10 mouse cellular contexts compared by ENCODE assay signal in genomic region chr11:94996101-94996500, GRCm38 (mm10). TPM values are rescaled to one million over a fixed set of nuclear protein-coding genes. Genes with fewer than 3 reads are reported as not detected.
DNase-seq lines count a peak whose midpoint lies in the region; ATAC-seq and TF ChIP-seq lines count a peak whose summit lies in the region.
"Had no signal": no experiment of that assay in that cellular context is flagged by ENCODE, and none has a peak within 500 bp of the region (broad histone marks: within the 10 kb centered on the region; RNA-seq: fewer than 3 reads in every experiment).

No protein-coding gene starts in this region.

- no peak for TF ChIP-seq POLR2A in MEL (IDR thresholded peaks at IDR 0.05; ENCODE audit: control insufficient read depth in 1 of 2, insufficient read depth in 1 of 2, low read depth in 1 of 2, low read length in 2 of 2, poor library complexity in 1 of 2)

- H3K4me3 ChIP-seq in heart, embryonic 11.5 days (ENCODE audit: low read depth, low read length), result no peak overlapping the region
- no peak overlapping the region for H3K4me3 ChIP-seq in MEL (ENCODE audit: control insufficient read depth in 1 of 2, insufficient read depth in 1 of 2, low read depth in 2 of 2, low read length in 2 of 2)
- H3K4me3 ChIP-seq in forebrain, embryonic 13.5 days, result no peak overlapping the region
- no peak overlapping the region for H3K4me3 ChIP-seq in liver, postnatal 0 days (ENCODE audit: low read depth, low read length)

- peaks cover 59% of the 10 kb centered on the region for H3K4me1 ChIP-seq in heart, embryonic 11.5 days (ENCODE audit: control insufficient read depth, insufficient read depth, low read length)
- H3K4me1 ChIP-seq in MEL (ENCODE audit: control insufficient read depth in 1 of 2, insufficient read depth in 2 of 2, low read length in 2 of 2), result peaks cover 45 to 73% of the 10 kb centered on the region in 2 experiments
- peaks cover 82% of the 10 kb centered on the region for H3K4me1 ChIP-seq in forebrain, embryonic 13.5 days
- peaks cover 75% of the 10 kb centered on the region for H3K4me1 ChIP-seq in liver, postnatal 0 days (ENCODE audit: insufficient read depth)

- peak overlapping the region; percentile 99 for H3K4me2 ChIP-seq in heart, embryonic 11.5 days
- peak overlapping the region; percentile 100 for H3K4me2 ChIP-seq in forebrain, embryonic 13.5 days
- peak overlapping the region; percentile 88 for H3K4me2 ChIP-seq in liver, postnatal 0 days (ENCODE audit: low read depth, low read length)

- peak overlapping the region; percentile 71; the same call in 1 of the 2 replicates for H3K27ac ChIP-seq in heart, embryonic 11.5 days (ENCODE audit: low read depth, low read length)
- H3K27ac ChIP-seq in MEL (ENCODE audit: control insufficient read depth, low read depth, low read length), result peak overlapping the region; percentile 75
- peak overlapping the region; percentile 57 for H3K27ac ChIP-seq in forebrain, embryonic 13.5 days
- H3K27ac ChIP-seq in liver, postnatal 0 days (ENCODE audit: low read depth), result peak overlapping the region; percentile 84; the same call in 1 of the 2 replicates

- H3K36me3 ChIP-seq in heart, embryonic 11.5 days (ENCODE audit: control insufficient read depth, insufficient read depth, low read length), result peaks cover 20% of the 10 kb centered on the region
- H3K36me3 ChIP-seq in MEL (ENCODE audit: control insufficient read depth in 1 of 2, insufficient read depth in 2 of 2, low read length in 2 of 2), result peaks cover 6 to 60% of the 10 kb centered on the region in 2 experiments; a peak in 3 of 4 replicates
- peaks cover 56% of the 10 kb centered on the region for H3K36me3 ChIP-seq in forebrain, embryonic 13.5 days (ENCODE audit: poor library complexity, severe bottlenecking)
- peaks cover 33% of the 10 kb centered on the region for H3K36me3 ChIP-seq in liver, postnatal 0 days (replicated peaks; ENCODE audit: insufficient read depth, low read length)

- H3K9ac ChIP-seq in heart, embryonic 11.5 days (ENCODE audit: low read depth, low read length), result 0 out of 2 replicates have a peak overlapping the region, but pooled peaks have one; percentile 7
- peak overlapping the region; percentile 0; the same call in 1 of the 2 replicates for H3K9ac ChIP-seq in MEL (ENCODE audit: control insufficient read depth, low read depth, low read length, poor library complexity, severe bottlenecking)
- peak overlapping the region; percentile 95; the same call in 1 of the 2 replicates for H3K9ac ChIP-seq in forebrain, embryonic 13.5 days
- H3K9ac ChIP-seq in liver, postnatal 0 days (replicated peaks), result peak overlapping the region; percentile 93

- WGBS in heart, embryonic 11.5 days (ENCODE audit: insufficient replicate concordance), result 82% methylated on average over 8 of the region's 8 CpGs
- 89% methylated on average over 8 of the region's 8 CpGs for WGBS in forebrain, embryonic 13.5 days
- WGBS in liver, postnatal 0 days (ENCODE audit: insufficient replicate concordance), result 75% methylated on average over 8 of the region's 8 CpGs

- peaks cover 82% of the 10 kb centered on the region for H3K79me2 ChIP-seq in MEL (ENCODE audit: control insufficient read depth, insufficient read depth, low read length, poor library complexity)

- no peaks in the 10 kb centered on the region for H3K27me3 ChIP-seq in heart, embryonic 11.5 days (ENCODE audit: control insufficient read depth, insufficient read depth, low read length)
- H3K27me3 ChIP-seq in MEL (ENCODE audit: control insufficient read depth in 1 of 2, insufficient read depth in 2 of 2, low read length in 2 of 2), result no peaks in the 10 kb centered on the region
- H3K27me3 ChIP-seq in forebrain, embryonic 13.5 days, result no peaks in the 10 kb centered on the region
- no peaks in the 10 kb centered on the region for H3K27me3 ChIP-seq in liver, postnatal 0 days (ENCODE audit: insufficient read depth, low read length)

- TF ChIP-seq CTCF in MEL (IDR thresholded peaks at IDR 0.05 in 2 of 3, conservative IDR thresholded peaks at IDR 0.05 in 1 of 3; ENCODE audit: control insufficient read depth in 1 of 3, insufficient read depth in 1 of 3, low read depth in 2 of 3, low read length in 3 of 3, poor library complexity in 1 of 3, severe bottlenecking in 1 of 3), result no peak
- no peak for TF ChIP-seq CTCF in liver, postnatal 0 days (IDR thresholded peaks at IDR 0.05; ENCODE audit: low read depth)

- no peak for DNase-seq in heart, adult 8-10 months (ENCODE audit: low spot score)
- no peak for DNase-seq in MEL (ENCODE audit: low read depth, low spot score)
- no peak for DNase-seq in liver, postnatal 0 days
- no peak for DNase-seq in embryo, embryonic 9.5 days (ENCODE audit: extremely low spot score)
- DNase-seq in frontal cortex, postnatal 36 days (ENCODE audit: low spot score in 2 of 2), result no peak
- DNase-seq in frontal cortex, postnatal 14 days (ENCODE audit: low spot score in 2 of 2), result no peak
- DNase-seq: adrenal gland, adult 2 months had no signal

- TF ChIP-seq EP300 in MEL (IDR thresholded peaks at IDR 0.05; ENCODE audit: low read depth in 1 of 2, low read length in 2 of 2), result no peak
- TF ChIP-seq EP300 in liver, postnatal 0 days (IDR thresholded peaks at IDR 0.05; ENCODE audit: low read depth), result no peak

- no peak for ATAC-seq in heart, embryonic 11.5 days (replicated peaks; ENCODE audit: insufficient number of reproducible peaks, low FRiP score, low TSS enrichment)
- no peak for ATAC-seq in forebrain, embryonic 13.5 days
- no peak for ATAC-seq in liver, postnatal 0 days

- no peaks in the 10 kb centered on the region for H3K9me3 ChIP-seq in heart, embryonic 11.5 days (replicated peaks; ENCODE audit: control insufficient read depth, low read length)
- H3K9me3 ChIP-seq in MEL (replicated peaks; ENCODE audit: insufficient read depth, low read length), result no peaks in the 10 kb centered on the region
- H3K9me3 ChIP-seq in forebrain, embryonic 13.5 days (replicated peaks), result no peaks in the 10 kb centered on the region
- no peaks in the 10 kb centered on the region for H3K9me3 ChIP-seq in liver, postnatal 0 days (ENCODE audit: low read length)

- no peak for TF ChIP-seq RAD21 in MEL (IDR thresholded peaks at IDR 0.05; ENCODE audit: low read depth, low read length)

TF ChIP-seq in MEL, 35 proteins besides CTCF, POLR2A, EP300 and RAD21 (continues in another document):
- no peak for TF ChIP-seq MAFK (IDR thresholded peaks at IDR 0.05; ENCODE audit: borderline replicate concordance, low read depth, low read length)
- no peak for TF ChIP-seq POLR2AphosphoS2 (IDR thresholded peaks at IDR 0.05; ENCODE audit: low read length)
- TF ChIP-seq USF1 (IDR thresholded peaks at IDR 0.05; ENCODE audit: low read depth, low read length), result no peak
- no peak for TF ChIP-seq GABPA (IDR thresholded peaks at IDR 0.05; ENCODE audit: low read depth, low read length)
- no peak for TF ChIP-seq RCOR1 (IDR thresholded peaks at IDR 0.05; ENCODE audit: low read depth, low read length)
- no peak for TF ChIP-seq SMC3 (IDR thresholded peaks at IDR 0.05; ENCODE audit: low read depth, low read length)
- TF ChIP-seq MYC (IDR thresholded peaks at IDR 0.05; ENCODE audit: low read depth, low read length), result no peak

RNA-seq across cellular contexts. Expression of gene Ppp1r9b, which starts 5.3 kb away (rescaled TPM):
- 11.4 and 16.3 TPM in 2 replicates for polyA plus RNA-seq in heart, embryonic 11.5 days (2014; fragmentation: Nextera tagmentation; extraction: Ambion mirVana)
- total RNA-seq in heart, adult 8-10 months (2022), result 10 to 100 TPM; 43.9 to 47.4 (median 45.6) TPM
- 113 and 150 TPM in 2 replicates for total RNA-seq in MEL (2012; rRNA removed)
- polyA plus RNA-seq in MEL (2012; ENCODE audit: insufficient read depth in 1 of 2, insufficient read length in 2 of 2, low read depth in 1 of 2, low replicate concordance in 2 of 2, missing spikeins in 1 of 2), result 100 to 1,000 TPM in 1 of 2 experiments, 10 to 100 TPM in 1; 47.0 to 169 TPM
- 15.8 and 16.3 TPM in 2 replicates for polyA plus RNA-seq in forebrain, embryonic 13.5 days (2015; fragmentation: Nextera tagmentation; extraction: Ambion mirVana)
- 5.7 and 6.1 TPM in 2 replicates for polyA plus RNA-seq in liver, postnatal 0 days (2015; fragmentation: Nextera tagmentation; extraction: Ambion mirVana)

RNA-seq across cellular contexts. Expression of gene Samd14, which starts 13.6 kb away (rescaled TPM):
- 16.0 and 16.3 TPM in 2 replicates for polyA plus RNA-seq in heart, embryonic 11.5 days (2014; fragmentation: Nextera tagmentation; extraction: Ambion mirVana)
- 1 to 10 TPM in 2 of 4 experiments, under 1 TPM in 2; 0.72 to 1.1 (median 0.96) TPM for total RNA-seq in heart, adult 8-10 months (2022)
- 35.8 and 57.6 TPM in 2 replicates for total RNA-seq in MEL (2012; rRNA removed)
- 1,000 to 10,000 TPM in 1 of 2 experiments, 100 to 1,000 TPM in 1; 101 to 1,219 TPM for polyA plus RNA-seq in MEL (2012; ENCODE audit: insufficient read depth in 1 of 2, insufficient read length in 2 of 2, low read depth in 1 of 2, low replicate concordance in 2 of 2, missing spikeins in 1 of 2)
- polyA plus RNA-seq in forebrain, embryonic 13.5 days (2015; fragmentation: Nextera tagmentation; extraction: Ambion mirVana), result 89.2 and 95.0 TPM in 2 replicates
- polyA plus RNA-seq in liver, postnatal 0 days (2015; fragmentation: Nextera tagmentation; extraction: Ambion mirVana), result 14.5 and 16.1 TPM in 2 replicates

RNA-seq across cellular contexts. Expression of gene Sgca, which starts 20.0 kb away (rescaled TPM):
- 24.7 and 25.3 TPM in 2 replicates for polyA plus RNA-seq in heart, embryonic 11.5 days (2014; fragmentation: Nextera tagmentation; extraction: Ambion mirVana)
- total RNA-seq in heart, adult 8-10 months (2022), result 100 to 1,000 TPM; 202 to 221 (median 208) TPM
- total RNA-seq in MEL (2012; rRNA removed), result not detected in 2 replicates
- polyA plus RNA-seq in MEL (2012; ENCODE audit: insufficient read depth in 1 of 2, insufficient read length in 2 of 2, low read depth in 1 of 2, low replicate concordance in 2 of 2, missing spikeins in 1 of 2), result not detected
- polyA plus RNA-seq in forebrain, embryonic 13.5 days (2015; fragmentation: Nextera tagmentation; extraction: Ambion mirVana), result not detected in 2 replicates
- polyA plus RNA-seq in liver, postnatal 0 days (2015; fragmentation: Nextera tagmentation; extraction: Ambion mirVana), result 0.13 and 0.96 TPM in 2 replicates
- total RNA-seq: adrenal gland, adult 2 months had no signal

RNA-seq across cellular contexts. Expression of gene Hils1, which starts 28.7 kb away (rescaled TPM):
- polyA plus RNA-seq in heart, embryonic 11.5 days (2014; fragmentation: Nextera tagmentation; extraction: Ambion mirVana), result 0.24 TPM in 1 of 2 replicates, not detected in the other
- total RNA-seq in heart, adult 8-10 months (2022), result not detected
- total RNA-seq in MEL (2012; rRNA removed), result not detected in 2 replicates
- polyA plus RNA-seq in MEL (2012; ENCODE audit: insufficient read depth in 1 of 2, insufficient read length in 2 of 2, low read depth in 1 of 2, low replicate concordance in 2 of 2, missing spikeins in 1 of 2), result not detected
- not detected in 2 replicates for polyA plus RNA-seq in forebrain, embryonic 13.5 days (2015; fragmentation: Nextera tagmentation; extraction: Ambion mirVana)
- not detected in 2 replicates for polyA plus RNA-seq in liver, postnatal 0 days (2015; fragmentation: Nextera tagmentation; extraction: Ambion mirVana)
- total RNA-seq: adrenal gland, adult 2 months had no signal
- polyA plus RNA-seq: adrenal gland, adult 2 months; kidney, embryonic 14.5 days had no signal

RNA-seq across cellular contexts. Expression of gene Pdk2, which starts 45.1 kb away (rescaled TPM):
- 45.6 and 53.0 TPM in 2 replicates for polyA plus RNA-seq in heart, embryonic 11.5 days (2014; fragmentation: Nextera tagmentation; extraction: Ambion mirVana)
- 100 to 1,000 TPM; 469 to 545 (median 504) TPM for total RNA-seq in heart, adult 8-10 months (2022)
- 0.56 and 0.81 TPM in 2 replicates for total RNA-seq in MEL (2012; rRNA removed)
- 1 to 10 TPM in 1 of 2 experiments, not detected in 1; 8.0 TPM for polyA plus RNA-seq in MEL (2012; ENCODE audit: insufficient read depth in 1 of 2, insufficient read length in 2 of 2, low read depth in 1 of 2, low replicate concordance in 2 of 2, missing spikeins in 1 of 2)
- polyA plus RNA-seq in forebrain, embryonic 13.5 days (2015; fragmentation: Nextera tagmentation; extraction: Ambion mirVana), result 19.7 and 20.2 TPM in 2 replicates
- polyA plus RNA-seq in liver, postnatal 0 days (2015; fragmentation: Nextera tagmentation; extraction: Ambion mirVana), result 16.2 and 17.3 TPM in 2 replicates

Comparison
In these comparisons a context has a peak if more than half of its experiments do, and no peak if none do; other contexts are left out.
1. H3K9ac ChIP-seq: peak in every context shown above with its lines; median percentile 95 in forebrain, embryonic 13.5 days; 93 in liver, postnatal 0 days; 7 in heart, embryonic 11.5 days; 0 in MEL.
2. RNA of gene Sgca, which starts 20.0 kb away (polyA plus RNA-seq): 24.7 to 25.3 TPM in heart, embryonic 11.5 days; 0.13 to 0.96 TPM in liver, postnatal 0 days, not detected in MEL and not detected in forebrain, embryonic 13.5 days; every median in the first group is over 10 times any median in the second.
3. Peak in every context shown above with its lines, with median percentiles within 50 percentile points of each other: H3K27ac ChIP-seq and H3K4me2 ChIP-seq.